Mouse (Mus musculus) kidney, adult 9 months (tissue): Measurements from ENCODE around the gene Smarce1.

ENCODE experiments used
- DNase-seq: peaks from one replicate; pipeline ENCODE4 v3.0.0; 2022

Smarce1 gene

GRCm38 (mm10) chr11:99167576-99167975, 63.2 kb downstream of the Smarce1 start:
- DNase-seq, result no peak

GRCm38 (mm10) chr11:99166241-99166640, 64.6 kb downstream of the Smarce1 start:
- no peak for DNase-seq

GRCm38 (mm10) chr11:99165031-99165752, 65.6 kb downstream of the Smarce1 start:
- no peak for DNase-seq

GRCm38 (mm10) chr11:99162972-99163686, 67.7 kb downstream of the Smarce1 start:
- DNase-seq, result no peak

- no peak for DNase-seq
Measured at GRCm38 (mm10) chr11:99161648-99162047, 69.2 kb downstream of the Smarce1 start.

- DNase-seq, result no peak
Measured at GRCm38 (mm10) chr11:99160228-99160627, 70.6 kb downstream of the Smarce1 start.
